Mouse (Mus musculus): ENCODE measurements around the gene Tulp4. TPM values are rescaled to one million over a fixed set of nuclear protein-coding genes. Genes with fewer than 3 reads are reported as not detected.

The Tulp4 gene
- polyA plus RNA-seq, 2 experiments: 55.0 to 96.8 TPM

DNA sequence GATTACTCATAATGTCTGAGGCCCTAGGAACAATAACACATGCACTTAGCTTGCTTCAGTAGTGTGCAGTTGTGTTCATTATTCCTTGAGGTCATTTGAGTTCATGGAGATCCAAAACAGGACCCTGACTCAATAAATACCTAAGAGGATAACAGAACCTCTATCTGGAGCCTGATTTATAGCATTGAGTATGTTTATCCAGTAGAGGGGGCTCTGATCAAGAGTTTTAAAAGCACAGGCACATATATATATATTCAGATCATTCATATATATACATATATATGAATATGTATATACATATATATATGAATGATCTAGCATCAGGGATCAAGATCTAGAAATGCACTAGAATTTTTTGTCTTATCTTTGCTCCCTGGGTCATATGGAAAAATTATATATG lies 10.7 kb upstream of the Tulp4 start:
- ATAC-seq (ENCODE audit: low FRiP score, low read depth): no peak
- Histone ChIP-seq H3K4me3 (replicated peaks; ENCODE audit: low read length) (no peak overlapping the region), H3K9me3 (ENCODE audit: control insufficient read depth, low read length) (no peaks in the 10 kb centered on the region), H3K27ac (replicated peaks; ENCODE audit: low read depth, low read length) (no peak overlapping the region), H3K4me2 (replicated peaks; ENCODE audit: low read depth, low read length, severe bottlenecking) (no peak overlapping the region), H3K27me3 (ENCODE audit: control insufficient read depth, insufficient read depth, low read length) (no peaks in the 10 kb centered on the region), H3K4me1 (ENCODE audit: control insufficient read depth, insufficient read depth, low read length) (no peaks in the 10 kb centered on the region), H3K9ac (ENCODE audit: low read depth, low read length, severe bottlenecking) (no peak overlapping the region), H3K36me3 (ENCODE audit: control insufficient read depth, insufficient read depth, low read length) (no peaks in the 10 kb centered on the region; the same call in 1 of the 2 replicates)
- no peak for DNase-seq (ENCODE audit: low spot score)
- no peak for TF ChIP-seq POLR2A (IDR thresholded peaks at IDR 0.05; ENCODE audit: borderline replicate concordance, extremely low read depth, insufficient read depth, insufficient read length)

DNA sequence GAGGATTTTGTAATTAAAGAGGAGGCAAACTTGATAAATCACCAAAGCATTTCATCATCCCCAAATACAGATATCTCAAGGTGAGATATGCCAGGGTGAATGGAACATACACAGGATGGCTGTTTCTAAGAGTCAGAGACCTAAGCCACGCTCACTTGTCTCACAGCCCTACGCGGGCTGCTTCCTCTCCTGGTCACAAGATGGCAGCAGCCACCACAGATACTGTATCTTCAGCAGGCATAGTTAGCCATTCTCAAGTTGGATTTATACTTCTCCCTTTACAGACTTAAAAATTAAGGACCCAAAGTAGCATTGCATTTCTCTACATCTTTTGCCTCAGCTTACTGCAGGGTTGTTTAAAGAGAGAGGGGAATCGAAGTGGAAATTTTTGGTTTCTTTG lies 8.4 kb upstream of the Tulp4 start:
- no peak; the same call in 1 of the 2 replicates for ATAC-seq (ENCODE audit: low FRiP score, low read depth)
- no peak for TF ChIP-seq POLR2A (IDR thresholded peaks at IDR 0.05; ENCODE audit: borderline replicate concordance, extremely low read depth, insufficient read depth, insufficient read length)
- Histone ChIP-seq H3K4me2 (replicated peaks; ENCODE audit: low read depth, low read length, severe bottlenecking) (no peak overlapping the region), H3K36me3 (ENCODE audit: control insufficient read depth, insufficient read depth, low read length) (no peaks in the 10 kb centered on the region), H3K9me3 (ENCODE audit: control insufficient read depth, low read length) (no peaks in the 10 kb centered on the region), H3K4me1 (ENCODE audit: control insufficient read depth, insufficient read depth, low read length) (no peaks in the 10 kb centered on the region), H3K9ac (ENCODE audit: low read depth, low read length, severe bottlenecking) (no peak overlapping the region), H3K4me3 (replicated peaks; ENCODE audit: low read length) (no peak overlapping the region), H3K27ac (replicated peaks; ENCODE audit: low read depth, low read length) (no peak overlapping the region), H3K27me3 (ENCODE audit: control insufficient read depth, insufficient read depth, low read length) (no peaks in the 10 kb centered on the region)
- WGBS: 28% methylated on average over 4 of the region's 4 CpGs
- no peak for DNase-seq (ENCODE audit: low spot score)

DNA sequence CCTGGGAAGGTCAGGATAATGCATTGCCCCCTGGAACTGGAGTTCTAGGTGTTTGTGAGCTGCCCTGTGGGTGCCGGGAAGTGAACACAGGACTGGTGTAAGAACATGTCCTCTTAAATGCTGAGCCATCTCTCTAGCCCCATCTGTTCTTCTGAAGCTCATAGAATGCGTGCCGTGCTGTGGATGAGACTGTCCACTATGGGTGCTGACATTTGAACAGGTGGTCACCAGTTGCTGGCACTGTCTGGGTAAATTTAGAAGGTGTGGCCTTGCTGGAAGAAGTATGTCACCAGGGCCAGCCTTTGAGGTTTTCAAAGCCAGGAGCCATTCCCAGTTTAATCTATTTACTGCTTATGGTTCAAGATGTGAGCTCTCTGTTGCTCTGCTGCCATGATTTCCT lies 4.0 kb upstream of the Tulp4 start:
- no peak for DNase-seq (ENCODE audit: low spot score)
- no peak overlapping the region for H3K4me3 ChIP-seq (replicated peaks; ENCODE audit: low read length)
- ATAC-seq (ENCODE audit: low FRiP score, low read depth): no peak
- no peaks in the 10 kb centered on the region for H3K9me3 ChIP-seq (ENCODE audit: control insufficient read depth, low read length)
- no peak overlapping the region for H3K27ac ChIP-seq (replicated peaks; ENCODE audit: low read depth, low read length)
- 88% methylated on average over 3 of the region's 3 CpGs for WGBS
- H3K4me2 ChIP-seq (replicated peaks; ENCODE audit: low read depth, low read length, severe bottlenecking): no peak overlapping the region
- no peaks in the 10 kb centered on the region for H3K4me1 ChIP-seq (ENCODE audit: control insufficient read depth, insufficient read depth, low read length)
- TF ChIP-seq POLR2A (IDR thresholded peaks at IDR 0.05; ENCODE audit: borderline replicate concordance, extremely low read depth, insufficient read depth, insufficient read length): no peak
- H3K9ac ChIP-seq (ENCODE audit: low read depth, low read length, severe bottlenecking): no peak overlapping the region
- no peaks in the 10 kb centered on the region for H3K36me3 ChIP-seq (ENCODE audit: control insufficient read depth, insufficient read depth, low read length)
- H3K27me3 ChIP-seq (ENCODE audit: control insufficient read depth, insufficient read depth, low read length): no peaks in the 10 kb centered on the region

GRCm38 (mm10) chr17:6103566-6103965 lies 2.7 kb upstream of the Tulp4 start:
- H3K4me2 ChIP-seq (replicated peaks; ENCODE audit: low read depth, low read length, severe bottlenecking): no peak overlapping the region
- ATAC-seq (ENCODE audit: low FRiP score, low read depth) (no peak), DNase-seq (ENCODE audit: low spot score) (no peak)
- peaks cover 11% of the 10 kb centered on the region for H3K4me1 ChIP-seq (ENCODE audit: control insufficient read depth, insufficient read depth, low read length)
- no peak overlapping the region for H3K9ac ChIP-seq (ENCODE audit: low read depth, low read length, severe bottlenecking)
- WGBS: 76% methylated on average over 6 of the region's 6 CpGs
- H3K36me3 ChIP-seq (ENCODE audit: control insufficient read depth, insufficient read depth, low read length): no peaks in the 10 kb centered on the region
- no peak for TF ChIP-seq POLR2A (IDR thresholded peaks at IDR 0.05; ENCODE audit: borderline replicate concordance, extremely low read depth, insufficient read depth, insufficient read length)
- no peaks in the 10 kb centered on the region for H3K9me3 ChIP-seq (ENCODE audit: control insufficient read depth, low read length)
- no peaks in the 10 kb centered on the region for H3K27me3 ChIP-seq (ENCODE audit: control insufficient read depth, insufficient read depth, low read length)
- H3K4me3 ChIP-seq (replicated peaks; ENCODE audit: low read length): no peak overlapping the region
- H3K27ac ChIP-seq (replicated peaks; ENCODE audit: low read depth, low read length): no peak overlapping the region

- DNase-seq (ENCODE audit: low spot score) (peak; percentile 56), ATAC-seq (ENCODE audit: low FRiP score, low read depth) (peak; percentile 62)
- Histone ChIP-seq H3K36me3 (ENCODE audit: control insufficient read depth, insufficient read depth, low read length) (peaks cover 5% of the 10 kb centered on the region; the same call in 1 of the 2 replicates), H3K9me3 (ENCODE audit: control insufficient read depth, low read length) (no peaks in the 10 kb centered on the region), H3K4me2 (replicated peaks; ENCODE audit: low read depth, low read length, severe bottlenecking) (peak overlapping the region; percentile 73), H3K4me3 (replicated peaks; ENCODE audit: low read length) (peak overlapping the region; percentile 64), H3K27ac (replicated peaks; ENCODE audit: low read depth, low read length) (peak overlapping the region; percentile 96), H3K27me3 (ENCODE audit: control insufficient read depth, insufficient read depth, low read length) (no peaks in the 10 kb centered on the region), H3K9ac (ENCODE audit: low read depth, low read length, severe bottlenecking) (peak overlapping the region; percentile 97), H3K4me1 (ENCODE audit: control insufficient read depth, insufficient read depth, low read length) (peaks cover 14% of the 10 kb centered on the region)
- no peak for TF ChIP-seq POLR2A (IDR thresholded peaks at IDR 0.05; ENCODE audit: borderline replicate concordance, extremely low read depth, insufficient read depth, insufficient read length)
- under 1% methylated on average over 34 of the region's 50 CpGs for WGBS
Measured at GRCm38 (mm10) chr17:6107015-6107601, 871 bp downstream of the Tulp4 start.

Data from limb, embryonic 14.5 days (tissue).